Mouse (Mus musculus) hematopoietic stem cell, adult 5-6 weeks (primary cell): ENCODE measurements around the gene Lect2. TPM values are rescaled to one million over a fixed set of nuclear protein-coding genes. Genes with fewer than 3 reads are reported as not detected.
A peak's percentile ranks its signal among the peaks of the same experiment; 100 is the strongest.

Source experiments
- ATAC-seq, 2 experiments: fragments of 125-278 bp in 1 of 2; replicated peaks in 1 of 2; 2 replicates each; pipeline ENCODE4 v1.8.0; 2016 to 2017; ENCODE audit warnings: inconsistent platforms in 2 of 2, mild to moderate bottlenecking in 2 of 2, moderate number of reproducible peaks in 2 of 2, low read depth in 1 of 2, moderate TSS enrichment in 1 of 2; ENCODE audit not compliant: low FRiP score in 2 of 2, poor library complexity in 2 of 2, severe bottlenecking in 2 of 2, insufficient read depth in 1 of 2, low TSS enrichment in 1 of 2
- total RNA-seq: library from RNA; stranded (forward); fragments of 172-1452, 232-1000 nt; gene quantifications from 2 replicates; pipeline ENCODE4 v1.2.3, GENCODE M21; 2017

The Lect2 gene
- total RNA-seq, result not detected in 2 replicates

DNA sequence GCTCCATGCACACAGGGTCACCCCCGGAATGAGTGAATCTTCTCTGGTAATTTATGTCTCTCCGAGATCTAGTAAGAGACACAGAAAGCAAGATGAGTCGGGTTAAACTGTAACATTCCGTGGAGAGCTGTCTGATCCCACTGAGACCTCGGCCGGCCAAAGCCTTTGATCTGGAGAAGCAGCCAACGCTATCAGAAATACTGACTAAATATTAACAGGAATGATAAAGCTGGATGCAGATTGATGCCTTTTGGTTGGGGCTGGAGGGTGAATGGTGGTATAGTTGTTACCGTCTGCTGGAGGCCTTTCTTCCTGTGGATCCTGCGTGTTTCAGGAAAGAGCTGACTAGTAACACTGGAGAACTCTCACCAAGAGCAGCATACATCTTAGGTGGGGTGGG, at the start of gene Lect2:
Gene Lect2 (minus strand): TSS at position 102 of the 400 bp plus-strand sequence.
- no peak for ATAC-seq

DNA sequence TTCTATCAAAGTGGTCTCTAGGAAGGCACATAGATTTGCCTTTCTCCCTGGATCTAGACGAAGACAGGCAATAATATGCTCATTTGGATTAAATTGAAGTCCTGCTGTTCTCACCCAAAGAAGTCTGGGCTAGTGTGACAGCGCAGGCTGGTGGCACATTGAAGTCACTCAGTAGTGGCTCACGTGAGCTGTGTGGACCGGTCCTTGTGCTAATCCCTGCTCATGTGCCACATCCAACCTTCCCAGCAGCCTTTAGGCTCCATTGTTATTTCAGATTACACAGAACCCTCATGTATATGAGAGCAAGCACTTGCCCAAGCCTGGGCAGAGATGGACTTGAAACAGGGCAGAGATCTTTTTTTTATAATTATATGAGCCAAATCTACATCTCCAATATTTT, 49.0 kb upstream of the Lect2 start:
- ATAC-seq, result no peak

DNA sequence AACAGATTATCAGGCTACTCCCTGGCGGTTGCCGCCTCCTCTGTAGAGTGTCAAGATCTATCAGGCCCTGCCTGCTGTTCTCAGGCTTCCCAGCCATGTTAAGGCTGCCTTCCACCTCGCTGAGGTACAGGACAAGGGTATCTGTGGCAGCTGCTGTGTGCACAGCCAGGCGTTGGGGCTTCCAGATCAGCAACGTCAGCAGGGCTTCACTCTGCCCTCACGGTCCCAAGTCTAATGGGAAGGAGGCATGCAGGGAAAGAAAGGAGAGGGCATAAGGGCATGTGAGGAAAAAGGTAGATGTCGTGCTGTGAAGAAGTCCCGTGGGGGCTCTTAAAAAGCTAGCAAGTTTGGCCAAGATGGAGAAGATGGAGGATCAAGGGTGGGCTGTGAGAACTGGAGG, 46.9 kb upstream of the Lect2 start:
- no peak for ATAC-seq

DNA sequence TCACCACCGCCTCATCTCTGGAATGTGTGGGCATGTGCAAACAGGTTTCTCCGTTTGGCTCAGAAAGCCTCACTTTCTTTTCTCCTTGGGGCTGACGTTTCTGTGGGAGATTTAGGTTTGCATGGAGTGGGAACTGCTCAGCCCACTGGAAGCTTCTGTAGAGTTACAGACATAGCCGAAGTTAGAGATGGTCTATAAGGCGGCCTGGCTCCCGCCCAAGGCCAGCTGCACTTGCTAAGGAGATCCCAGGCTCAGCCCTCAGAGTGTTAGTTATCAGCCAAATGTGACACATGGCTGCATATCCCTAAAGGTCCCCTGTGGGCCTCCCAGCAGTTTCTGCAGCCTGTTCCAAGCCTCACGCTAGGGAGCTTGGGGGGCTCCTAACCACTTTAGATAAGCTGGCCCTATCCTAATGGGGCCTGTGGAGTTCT, 45.7 kb upstream of the Lect2 start:
- no peak for ATAC-seq

DNA sequence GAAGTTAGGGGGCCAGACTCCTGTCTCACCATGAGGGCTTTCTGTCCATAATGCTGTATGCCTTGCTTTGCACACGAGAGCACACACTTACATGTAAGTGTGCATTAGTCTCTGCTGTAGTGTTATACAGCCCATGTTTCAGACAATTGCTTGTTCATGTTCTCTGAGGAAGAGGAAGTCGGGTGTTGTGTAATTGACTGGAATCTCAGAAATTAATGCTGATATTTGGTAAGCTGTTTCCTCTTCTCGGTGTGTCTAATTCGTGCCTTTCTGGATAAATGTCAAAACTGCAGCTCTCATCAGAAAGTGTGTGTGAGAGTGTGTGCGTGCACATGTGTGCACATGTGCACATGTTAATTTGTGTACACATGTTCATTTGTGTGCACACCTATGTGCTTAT, 44.9 kb upstream of the Lect2 start:
- peak; percentile 51 to 57; a peak in 2 of 4 replicates for ATAC-seq

DNA sequence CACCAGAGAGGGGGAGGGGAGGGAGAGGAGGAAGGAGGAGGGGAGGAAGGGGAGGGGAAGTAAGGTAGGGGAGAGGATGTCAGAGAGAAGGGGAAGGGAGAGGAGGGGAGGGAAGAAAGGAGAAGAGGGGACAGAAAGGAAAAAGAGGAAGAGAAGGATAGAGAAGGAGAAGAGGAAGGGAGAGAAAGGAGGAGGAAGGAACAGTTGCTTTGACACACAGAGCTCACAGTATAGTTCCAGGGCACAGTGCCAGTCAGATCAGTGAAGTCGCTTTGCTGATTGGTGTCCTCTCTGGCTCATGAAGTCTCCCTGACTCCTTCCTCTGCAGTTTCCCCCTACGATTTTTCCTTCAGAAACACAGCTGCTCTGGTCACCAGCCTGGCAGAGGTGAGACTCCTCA, 43.6 kb upstream of the Lect2 start:
- ATAC-seq, result no peak

DNA sequence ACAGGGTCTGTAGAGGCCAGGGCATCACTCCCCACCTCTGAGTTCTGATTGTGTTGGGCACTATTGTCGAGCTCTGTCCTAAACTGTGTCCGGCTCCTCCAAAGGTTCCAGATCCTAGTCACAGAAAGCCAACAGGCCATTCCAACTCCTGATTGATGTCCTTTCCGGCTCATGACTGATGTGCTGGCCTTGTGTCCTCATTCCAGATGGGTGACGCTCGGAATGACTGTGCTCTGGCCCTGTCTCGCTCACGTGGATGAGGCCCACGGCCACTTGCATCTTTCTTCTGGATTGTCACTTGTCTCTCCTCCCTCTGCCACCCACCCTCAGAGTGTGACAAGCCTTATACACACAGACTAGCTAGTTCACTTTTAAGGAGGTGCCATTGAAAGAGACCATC, 42.9 kb upstream of the Lect2 start:
- ATAC-seq, result no peak

DNA sequence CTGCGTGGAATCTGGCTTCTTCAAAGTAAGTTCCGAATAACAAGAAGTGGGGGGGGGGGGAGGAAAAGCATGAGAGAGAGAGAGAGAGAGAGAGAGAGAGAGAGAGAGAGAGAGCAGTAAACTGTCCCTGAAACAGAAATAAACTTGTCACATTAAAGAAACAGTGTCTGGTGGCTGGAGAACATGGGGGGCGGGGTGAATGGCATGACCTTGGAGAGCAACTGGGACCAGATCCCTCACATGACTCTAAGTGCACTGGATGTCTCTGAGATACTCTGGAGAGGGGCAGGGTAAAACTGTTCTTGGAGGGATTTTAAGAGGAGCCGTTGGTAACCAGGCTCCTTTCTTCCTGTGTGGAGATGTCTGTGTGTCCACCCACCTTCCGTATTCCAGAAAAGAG, 41.9 kb upstream of the Lect2 start:
- no peak for ATAC-seq

DNA sequence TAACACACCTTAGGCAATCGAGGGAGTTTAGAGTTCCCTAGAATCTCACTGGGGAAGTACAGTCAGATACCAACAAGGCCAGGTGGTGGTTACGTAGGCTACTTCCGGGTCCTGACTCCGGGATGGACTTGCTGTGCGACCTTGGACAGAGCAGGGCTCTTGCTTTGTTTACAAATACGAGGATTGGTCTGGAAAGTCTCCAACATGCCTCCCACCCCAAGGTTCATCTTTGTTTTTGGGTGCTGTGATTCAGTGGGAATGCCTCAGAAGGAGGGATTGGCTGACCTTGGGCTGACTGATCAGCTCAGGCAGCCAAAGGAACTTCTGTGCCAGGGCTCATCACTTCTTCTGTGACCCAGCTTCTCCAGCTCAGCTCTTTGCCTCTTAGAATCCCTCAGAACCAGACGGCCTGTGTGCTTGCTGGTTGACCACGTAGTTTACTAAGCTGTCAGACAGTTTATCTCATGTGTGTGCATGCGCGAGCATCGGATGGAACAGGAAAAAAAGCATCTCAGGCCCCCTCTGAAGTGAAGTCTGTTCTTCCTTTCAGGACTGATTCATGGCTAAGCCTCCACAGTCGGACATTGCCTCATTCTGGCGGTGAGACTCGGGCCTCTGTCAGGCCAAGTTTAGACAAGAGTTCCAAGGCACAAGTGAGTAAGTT, 40.3 kb upstream of the Lect2 start:
- ATAC-seq, result no peak

DNA sequence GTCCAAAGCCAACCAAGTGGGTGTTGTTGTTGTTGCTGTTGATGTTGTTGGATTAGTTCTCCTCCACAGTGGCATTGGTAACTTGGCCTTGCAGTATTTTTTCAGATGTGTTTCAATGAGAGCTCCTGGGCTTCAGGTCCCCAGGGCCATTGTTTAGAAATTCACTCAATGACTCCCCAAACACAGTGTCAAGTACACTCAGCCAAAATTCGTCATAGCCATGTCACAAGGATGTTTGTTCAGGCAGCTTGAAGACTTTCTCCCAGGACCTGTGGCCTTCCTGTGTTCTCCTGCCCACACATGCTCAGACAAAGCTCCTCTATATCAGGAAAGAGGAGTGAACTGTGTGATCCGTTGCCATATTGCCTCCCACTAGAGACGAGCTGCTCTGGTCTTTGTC, 37.7 kb upstream of the Lect2 start:
- ATAC-seq, result no peak

DNA sequence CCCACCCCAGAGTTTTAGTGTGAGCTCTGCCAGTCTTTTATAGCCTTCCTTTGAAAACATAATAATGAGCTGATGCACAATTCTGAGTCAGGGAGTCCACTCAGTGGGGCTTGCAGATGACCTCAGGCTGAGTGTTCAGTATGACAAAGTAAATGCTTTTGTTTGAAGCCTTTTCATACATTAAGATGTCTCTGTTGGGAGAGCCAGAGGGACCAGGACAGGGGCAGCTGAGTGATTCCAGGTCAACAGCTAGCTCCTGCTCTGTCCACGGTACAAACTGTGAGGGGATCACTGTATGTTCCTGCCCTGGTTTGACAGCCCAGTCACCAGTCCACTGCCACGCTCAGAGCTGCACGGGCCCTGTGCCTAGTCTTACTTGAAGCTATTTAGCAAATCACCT, 34.4 kb upstream of the Lect2 start:
- ATAC-seq, result no peak

DNA sequence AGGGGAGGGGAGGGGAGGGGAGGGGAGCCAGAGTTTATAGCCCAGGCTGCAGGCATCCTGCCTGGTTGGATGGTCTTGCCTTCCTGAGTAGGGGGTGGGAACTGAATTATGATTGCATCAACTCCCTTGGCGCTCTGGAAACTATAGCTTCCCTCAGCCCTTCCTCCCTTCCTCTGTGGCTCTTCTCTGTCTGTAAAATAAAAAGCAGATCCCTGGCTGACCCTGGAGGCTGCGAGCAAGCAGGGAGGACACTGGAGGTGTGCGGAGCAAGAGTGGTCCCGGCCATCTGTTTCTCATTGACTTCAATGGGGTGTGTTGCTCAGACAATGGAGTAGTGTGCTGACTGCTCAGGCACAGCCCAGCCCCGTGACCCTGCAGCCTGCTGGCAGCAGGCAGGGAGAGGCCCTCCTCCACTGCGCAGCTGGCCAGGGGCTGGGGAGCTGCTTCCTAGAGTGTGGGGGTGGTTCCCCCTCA, 33.7 kb upstream of the Lect2 start:
- ATAC-seq, result peak in 1 of 2 experiments; percentile 42; a peak in 1 of 4 replicates

DNA sequence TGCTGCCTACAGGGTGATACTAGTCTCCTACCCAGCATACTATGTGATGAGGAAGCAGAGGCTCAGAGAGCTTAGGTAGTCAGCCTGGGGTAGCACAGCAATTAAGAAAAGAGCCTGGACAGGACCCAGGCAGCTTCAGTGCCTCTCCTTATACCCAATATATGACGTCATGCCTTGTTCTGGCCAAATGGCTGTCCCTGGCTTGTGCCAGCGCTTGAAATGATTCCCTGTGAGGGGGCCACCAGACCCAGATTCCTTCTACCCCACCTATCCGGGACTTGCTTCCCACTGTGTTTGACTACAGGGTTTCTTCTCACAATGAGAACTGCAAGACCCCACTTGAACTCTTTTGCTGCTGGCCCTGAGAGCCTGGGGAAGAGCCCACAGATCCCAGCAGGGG, 33.2 kb upstream of the Lect2 start:
- no peak for ATAC-seq

DNA sequence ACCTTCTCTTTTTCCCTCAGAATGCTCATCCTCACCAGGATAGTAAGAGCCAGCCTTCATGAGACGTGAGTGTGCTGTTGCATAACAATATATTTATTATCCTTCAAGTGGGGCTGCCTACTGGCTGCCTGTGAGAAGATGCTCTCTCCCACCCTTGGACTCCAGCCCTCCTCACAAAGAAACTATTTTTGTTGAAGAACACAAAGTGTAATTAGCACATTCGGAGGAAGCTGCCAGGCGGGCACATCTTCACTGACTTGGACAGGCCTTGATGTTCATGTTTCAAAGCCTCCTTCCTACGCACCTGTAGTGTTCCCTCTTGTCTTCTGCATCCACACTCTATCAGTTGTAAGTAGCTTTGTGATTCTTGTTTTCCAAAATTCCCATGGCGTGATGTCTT, 32.1 kb upstream of the Lect2 start:
- ATAC-seq, result no peak

DNA sequence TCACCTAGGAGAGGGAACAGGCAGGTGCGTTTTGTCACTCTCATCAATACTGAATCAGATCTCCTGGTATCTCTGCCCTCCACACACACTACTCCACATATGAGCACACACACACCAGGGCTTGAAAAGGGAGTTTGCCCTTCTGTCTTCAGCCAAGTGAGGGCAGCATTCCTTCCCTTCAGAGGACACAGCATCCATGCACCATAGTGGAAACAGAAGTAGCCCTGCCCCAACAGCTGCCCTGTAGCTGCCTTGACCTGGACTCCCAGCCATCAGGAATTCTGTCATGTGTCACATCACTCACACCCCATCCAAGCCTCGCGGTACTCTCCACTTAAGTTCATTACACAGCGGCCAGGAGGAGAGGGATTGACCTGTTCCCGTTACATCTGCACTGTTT, 29.8 kb upstream of the Lect2 start:
- ATAC-seq, result no peak

DNA sequence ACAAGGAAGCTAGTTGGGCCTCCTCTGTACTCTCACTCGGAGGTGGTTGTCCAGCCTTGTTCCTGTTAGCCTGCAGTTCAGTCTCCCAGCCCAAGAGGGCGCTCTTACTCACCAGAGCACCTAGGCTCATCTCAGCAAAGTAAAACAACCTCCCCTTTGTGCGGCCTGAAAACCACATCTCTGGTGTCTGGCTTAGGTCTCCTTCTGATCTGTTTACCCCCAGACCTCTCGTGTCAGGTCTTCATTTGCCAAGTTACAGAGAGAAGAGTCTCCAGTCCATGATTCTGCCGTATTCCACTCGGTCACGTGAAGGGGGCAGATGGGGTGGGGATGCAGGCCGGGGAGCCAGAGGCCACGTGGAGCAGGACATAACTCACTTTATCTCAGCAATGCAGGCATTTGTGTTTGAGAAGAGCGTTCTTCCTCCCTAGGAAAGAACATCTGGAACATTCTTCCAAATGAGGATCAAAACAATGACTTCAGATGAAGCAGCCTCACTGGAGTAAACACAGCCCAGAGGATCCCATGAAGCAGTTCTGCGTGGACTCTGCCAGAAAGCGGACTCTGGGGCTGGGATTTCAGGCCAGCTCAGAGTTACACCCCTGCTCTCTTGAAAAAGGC, 27.5 kb upstream of the Lect2 start:
- ATAC-seq, result peak; percentile 82 to 89; a peak in 3 of 4 replicates

DNA sequence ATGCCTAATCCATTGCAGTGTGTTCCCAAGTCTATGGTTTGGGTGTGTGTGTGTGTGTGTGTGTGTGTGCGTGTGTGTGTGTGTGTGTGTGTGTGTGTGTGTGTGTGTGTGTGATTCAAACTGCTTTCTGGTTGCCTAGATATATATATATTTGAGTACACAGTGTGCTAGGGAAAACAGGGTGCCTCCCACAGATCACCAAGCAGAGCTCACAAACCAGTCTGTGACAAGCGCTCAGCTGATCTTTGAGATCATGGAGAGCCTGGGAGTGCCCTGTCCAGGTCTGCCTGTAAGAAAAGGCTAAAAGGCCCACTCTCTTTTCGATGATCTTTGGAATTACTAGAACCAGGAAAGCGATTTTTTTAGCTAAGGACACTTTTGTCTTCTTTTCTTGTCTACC, 26.8 kb upstream of the Lect2 start:
- ATAC-seq, result no peak

DNA sequence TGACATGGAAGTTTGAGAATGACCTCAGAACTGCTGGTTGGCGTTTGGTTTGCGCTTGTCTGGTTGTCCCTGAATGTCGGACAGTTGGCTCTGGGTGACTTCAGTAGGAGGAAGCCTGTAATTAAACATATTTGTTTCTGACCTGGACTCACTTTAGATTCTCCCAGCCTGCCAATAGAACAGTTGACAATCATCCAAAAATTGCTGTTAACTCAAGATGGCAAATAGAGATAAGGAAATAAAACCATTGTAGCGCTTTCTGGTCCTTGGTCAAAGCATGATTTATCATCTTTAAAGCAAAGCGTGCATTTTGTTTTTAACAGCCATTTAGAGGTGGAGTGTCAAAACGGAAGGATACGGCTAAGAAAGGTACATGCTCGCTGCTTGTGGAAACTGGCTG, 23.3 kb upstream of the Lect2 start:
- no peak for ATAC-seq

DNA sequence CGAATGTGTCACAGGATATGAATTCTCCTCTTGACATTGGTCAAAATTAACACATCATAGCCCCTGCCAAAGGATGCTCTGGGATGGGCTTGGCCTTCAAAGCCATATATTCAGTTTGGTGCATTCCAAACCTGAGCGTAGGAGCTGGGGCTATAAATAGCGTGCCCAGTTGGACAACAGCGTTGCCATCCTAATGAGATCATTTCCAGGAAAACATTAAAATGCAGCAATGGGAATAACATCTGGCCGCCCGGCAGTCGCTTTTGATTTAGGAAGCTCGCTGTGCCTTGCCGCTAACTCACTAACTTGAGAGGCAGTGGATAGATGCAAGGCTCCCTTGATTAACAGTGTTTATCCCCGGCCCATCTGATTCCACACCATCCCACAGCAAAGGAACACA, 18.0 kb upstream of the Lect2 start:
- ATAC-seq, result no peak
